In the genomic region with DNA sequence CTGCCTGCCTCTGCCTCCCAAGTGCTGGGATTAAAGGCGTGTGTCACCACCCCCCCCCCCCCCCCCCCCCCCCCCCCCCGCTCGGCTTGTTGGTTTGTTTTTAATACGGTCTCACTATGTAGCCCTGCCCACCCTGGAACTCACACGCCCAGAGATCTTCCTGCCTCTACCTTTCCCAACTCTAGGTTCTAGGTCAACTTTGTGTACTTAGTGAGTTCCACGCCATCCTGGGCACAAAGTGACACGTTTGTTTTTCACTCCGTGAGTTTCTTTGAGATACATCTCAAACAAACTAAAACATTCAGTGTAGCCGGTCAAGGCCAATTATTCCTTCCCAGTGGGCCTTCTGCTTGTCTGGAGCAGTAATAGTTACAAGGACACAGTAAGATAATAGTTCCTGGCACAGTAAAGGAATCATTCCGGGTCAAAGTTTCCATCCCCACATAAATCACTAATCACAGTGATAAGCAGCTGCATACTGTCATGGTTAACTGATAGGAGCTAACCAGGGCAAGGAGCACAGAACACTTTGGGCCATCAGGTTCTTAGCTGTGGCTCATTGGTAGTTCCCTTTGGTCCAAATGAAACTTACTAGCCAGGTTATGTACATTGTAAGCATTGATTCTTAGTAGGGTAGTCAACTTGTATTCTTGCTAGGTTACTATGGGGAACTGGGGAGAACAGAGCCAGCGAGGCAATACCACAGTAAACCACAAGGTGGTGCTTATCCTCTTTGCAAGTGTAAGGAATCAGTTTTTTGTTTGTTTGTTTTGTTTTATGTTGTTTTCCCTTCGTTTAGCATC, we compare ENCODE assay signal across 9 mouse cellular contexts. TPM values are rescaled to one million over a fixed set of nuclear protein-coding genes. Genes with fewer than 3 reads are reported as not detected.
DNase-seq lines count a peak whose midpoint lies in the region; ATAC-seq lines count a peak whose summit lies in the region.
"Had no signal": no experiment of that assay in that cellular context is flagged by ENCODE, and none has a peak within 500 bp of the region (broad histone marks: within the 10 kb centered on the region; RNA-seq: fewer than 3 reads in every experiment).

No protein-coding gene starts in this region.

- H3K9me3 ChIP-seq in kidney, embryonic 15.5 days (replicated peaks) = no peaks in the 10 kb centered on the region
- no peaks in the 10 kb centered on the region for H3K9me3 ChIP-seq in hindbrain, embryonic 16.5 days (ENCODE audit: control insufficient read depth, low read length)
- H3K9me3 ChIP-seq in stomach, embryonic 16.5 days (replicated peaks; ENCODE audit: control insufficient read depth, low read length) = no peaks in the 10 kb centered on the region
- H3K9me3 ChIP-seq: lung, embryonic 15.5 days had no signal

- intact Hi-C loops in left cerebral cortex, postnatal 36 days (cut with DNase I) = loop anchor here (2.0 kb wide), 1 partner anchor 269 kb away; no protein-coding TSS in a partner anchor

- peak; percentile 31 for DNase-seq in kidney, adult 11 months
- peak; percentile 79 to 80 for DNase-seq in adrenal gland, postnatal 36 days
- DNase-seq in left cerebral cortex, postnatal 36 days (ENCODE audit: low spot score in 2 of 2) = peak; percentile 43 to 55
- DNase-seq in natural killer cell, adult 2 months (ENCODE audit: low spot score in 2 of 2) = peak; percentile 41 to 64

- H3K4me1 ChIP-seq in kidney, embryonic 15.5 days = no peaks in the 10 kb centered on the region
- no peaks in the 10 kb centered on the region for H3K4me1 ChIP-seq in hindbrain, embryonic 16.5 days (ENCODE audit: control insufficient read depth, insufficient read depth, low read depth, low read length)
- no peaks in the 10 kb centered on the region for H3K4me1 ChIP-seq in stomach, embryonic 16.5 days (ENCODE audit: control insufficient read depth, insufficient read depth, low read length)
- H3K4me1 ChIP-seq: lung, embryonic 15.5 days had no signal

- no peaks in the 10 kb centered on the region for H3K27me3 ChIP-seq in kidney, embryonic 15.5 days
- no peaks in the 10 kb centered on the region for H3K27me3 ChIP-seq in hindbrain, embryonic 16.5 days (replicated peaks; ENCODE audit: control insufficient read depth, insufficient read depth, low read length)
- H3K27me3 ChIP-seq in stomach, embryonic 16.5 days (ENCODE audit: control insufficient read depth, insufficient read depth, low read length) = no peaks in the 10 kb centered on the region
- H3K27me3 ChIP-seq: lung, embryonic 15.5 days had no signal

- WGBS in kidney, embryonic 15.5 days = 62% methylated on average over 8 of the region's 12 CpGs
- WGBS in hindbrain, embryonic 16.5 days = 79% methylated on average over 8 of the region's 12 CpGs
- 66% methylated on average over 10 of the region's 12 CpGs for WGBS in stomach, embryonic 16.5 days

- H3K36me3 ChIP-seq in kidney, embryonic 15.5 days = peaks cover 27% of the 10 kb centered on the region
- H3K36me3 ChIP-seq in hindbrain, embryonic 16.5 days (ENCODE audit: control insufficient read depth, insufficient read depth, low read length) = 0 out of 2 replicates have a peak, but pooled peaks cover 2% of the 10 kb centered on the region
- no peaks in the 10 kb centered on the region; the same call in 1 of the 2 replicates for H3K36me3 ChIP-seq in stomach, embryonic 16.5 days (ENCODE audit: control insufficient read depth, insufficient read depth, low read length)

- no peak overlapping the region for H3K4me3 ChIP-seq in kidney, embryonic 15.5 days (replicated peaks)
- no peak overlapping the region for H3K4me3 ChIP-seq in hindbrain, embryonic 16.5 days (ENCODE audit: low read length)
- H3K4me3 ChIP-seq in stomach, embryonic 16.5 days (replicated peaks; ENCODE audit: low read length) = no peak overlapping the region
- H3K4me3 ChIP-seq: lung, embryonic 15.5 days had no signal

- no peak overlapping the region for H3K9ac ChIP-seq in kidney, embryonic 15.5 days
- no peak overlapping the region for H3K9ac ChIP-seq in hindbrain, embryonic 16.5 days (ENCODE audit: low read depth, low read length)
- H3K9ac ChIP-seq in stomach, embryonic 16.5 days (ENCODE audit: low read length) = no peak overlapping the region
- H3K9ac ChIP-seq: lung, embryonic 15.5 days had no signal

- H3K4me2 ChIP-seq in kidney, embryonic 15.5 days = no peak overlapping the region
- H3K4me2 ChIP-seq in hindbrain, embryonic 16.5 days (ENCODE audit: low read length) = no peak overlapping the region
- H3K4me2 ChIP-seq in stomach, embryonic 16.5 days (ENCODE audit: low read depth, low read length) = no peak overlapping the region
- H3K4me2 ChIP-seq: lung, embryonic 15.5 days had no signal

- ATAC-seq in kidney, embryonic 15.5 days (replicated peaks; ENCODE audit: low FRiP score) = no peak
- peak; percentile 79 for ATAC-seq in erythroblast, adult 5-6 weeks (replicated peaks; ENCODE audit: low FRiP score, poor library complexity, severe bottlenecking)
- ATAC-seq in hindbrain, embryonic 16.5 days = 0 out of 2 replicates have a peak, but pooled peaks have one; percentile 13
- peak; percentile 47; the same call in 1 of the 2 replicates for ATAC-seq in stomach, embryonic 16.5 days (ENCODE audit: insufficient read depth, low FRiP score)

- no peak overlapping the region for H3K27ac ChIP-seq in kidney, embryonic 15.5 days
- H3K27ac ChIP-seq in hindbrain, embryonic 16.5 days (ENCODE audit: low read depth, low read length) = no peak overlapping the region
- H3K27ac ChIP-seq in stomach, embryonic 16.5 days (ENCODE audit: low read length) = no peak overlapping the region
- H3K27ac ChIP-seq: lung, embryonic 15.5 days had no signal

RNA-seq across cellular contexts. Expression of a gene that starts 15.1 kb away (rescaled TPM):
- 18.2 and 19.1 TPM in 2 replicates for polyA plus RNA-seq in kidney, embryonic 15.5 days (2015; fragmentation: Nextera tagmentation; extraction: Ambion mirVana)
- total RNA-seq in adrenal gland, postnatal 36 days (2021) = 10 to 100 TPM; 29.5 to 33.6 TPM
- not detected in 2 replicates for total RNA-seq in erythroblast, adult 5-6 weeks (2015; ENCODE audit: low replicate concordance)
- total RNA-seq in erythroblast, adult 5-6 weeks (2017; ENCODE audit: low replicate concordance) = not detected in 2 replicates
- 18.9 and 20.2 TPM in 2 replicates for polyA plus RNA-seq in hindbrain, embryonic 16.5 days (2015; fragmentation: Nextera tagmentation; extraction: Ambion mirVana)
- total RNA-seq in left cerebral cortex, postnatal 36 days (2021) = 10 to 100 TPM; 17.3 to 25.0 TPM
- 15.4 and 18.3 TPM in 2 replicates for polyA plus RNA-seq in stomach, embryonic 16.5 days (2015; fragmentation: Nextera tagmentation; extraction: Ambion mirVana)

RNA-seq across cellular contexts. Expression of a gene that starts 24.8 kb away (rescaled TPM):
- 195 and 221 TPM in 2 replicates for polyA plus RNA-seq in kidney, embryonic 15.5 days (2015; fragmentation: Nextera tagmentation; extraction: Ambion mirVana)
- 100 to 1,000 TPM; 451 to 467 TPM for total RNA-seq in adrenal gland, postnatal 36 days (2021)
- total RNA-seq in erythroblast, adult 5-6 weeks (2015; ENCODE audit: low replicate concordance) = 1,063 and 1,343 TPM in 2 replicates
- 294 and 583 TPM in 2 replicates for total RNA-seq in erythroblast, adult 5-6 weeks (2017; ENCODE audit: low replicate concordance)
- 82.7 and 89.6 TPM in 2 replicates for polyA plus RNA-seq in hindbrain, embryonic 16.5 days (2015; fragmentation: Nextera tagmentation; extraction: Ambion mirVana)
- total RNA-seq in left cerebral cortex, postnatal 36 days (2021) = 100 to 1,000 TPM; 152 to 199 TPM
- polyA plus RNA-seq in stomach, embryonic 16.5 days (2015; fragmentation: Nextera tagmentation; extraction: Ambion mirVana) = 152 and 178 TPM in 2 replicates

RNA-seq across cellular contexts. Expression of a gene that starts 39.4 kb away (rescaled TPM):
- polyA plus RNA-seq in kidney, embryonic 15.5 days (2015; fragmentation: Nextera tagmentation; extraction: Ambion mirVana) = 0.27 TPM in 1 of 2 replicates, not detected in the other
- total RNA-seq in adrenal gland, postnatal 36 days (2021) = 10 to 100 TPM in 1 of 2 experiments, 1 to 10 TPM in 1; 8.5 to 77.2 TPM
- not detected in 2 replicates for total RNA-seq in erythroblast, adult 5-6 weeks (2015; ENCODE audit: low replicate concordance)
- total RNA-seq in erythroblast, adult 5-6 weeks (2017; ENCODE audit: low replicate concordance) = 4.5 TPM in 2 replicates
- 0.14 TPM in 1 of 2 replicates, not detected in the other for polyA plus RNA-seq in hindbrain, embryonic 16.5 days (2015; fragmentation: Nextera tagmentation; extraction: Ambion mirVana)
- total RNA-seq in left cerebral cortex, postnatal 36 days (2021) = under 1 TPM in 1 of 2 experiments, not detected in 1; 0.29 TPM
- 0.31 and 0.57 TPM in 2 replicates for polyA plus RNA-seq in stomach, embryonic 16.5 days (2015; fragmentation: Nextera tagmentation; extraction: Ambion mirVana)

Comparison
In these comparisons a context has a peak if more than half of its experiments do, and no peak if none do; other contexts are left out.
1. RNA of a gene that starts 15.1 kb away (total RNA-seq): 29.5 to 33.6 TPM in adrenal gland, postnatal 36 days and 17.3 to 25.0 TPM in left cerebral cortex, postnatal 36 days; not detected in erythroblast, adult 5-6 weeks; every median in the first group is over 10 times any median in the second.
2. Peak in every context shown above with its lines, with median percentiles within 50 percentile points of each other: DNase-seq.